In the genomic region with DNA sequence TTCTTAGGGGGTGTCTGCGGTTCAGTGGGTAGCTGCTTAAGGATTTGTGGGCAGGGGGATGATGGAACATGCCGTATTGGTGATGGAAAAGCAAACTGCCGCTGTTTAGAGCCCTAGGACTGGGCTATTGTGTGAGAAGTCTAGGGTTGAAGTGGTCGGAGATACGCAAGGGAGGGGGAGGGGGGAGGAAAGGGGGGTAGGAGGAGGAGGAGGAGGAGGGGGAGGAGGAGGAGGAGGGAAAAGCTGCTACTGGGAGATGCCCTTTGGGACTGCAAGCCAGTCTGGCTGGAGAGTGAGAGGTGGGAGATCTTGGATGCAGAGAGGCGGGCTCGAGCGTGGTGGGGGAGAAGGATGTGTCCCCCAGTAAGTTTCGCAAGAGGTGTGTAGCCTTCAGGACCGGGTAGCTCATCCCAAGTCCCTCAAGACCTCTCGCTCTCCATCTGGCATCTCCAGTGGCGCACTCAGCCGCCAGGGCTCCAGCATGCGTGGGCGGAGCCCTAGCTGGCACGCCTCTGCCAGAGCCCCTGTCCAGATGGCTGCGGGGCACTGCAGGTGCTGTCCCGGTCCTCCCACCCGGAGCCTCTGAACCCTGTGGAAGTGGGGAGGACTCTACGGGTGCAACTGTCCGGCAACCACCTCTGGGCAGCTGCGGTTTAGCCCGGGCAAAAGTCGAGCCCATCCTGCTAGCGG, we compare ENCODE assay signal across 8 mouse cellular contexts. TPM values are rescaled to one million over a fixed set of nuclear protein-coding genes. Genes with fewer than 3 reads are reported as not detected.
DNase-seq lines count a peak whose midpoint lies in the region; ATAC-seq and TF ChIP-seq lines count a peak whose summit lies in the region.

No protein-coding gene starts in this region.

- no peaks in the 10 kb centered on the region for H3K36me3 ChIP-seq in ES-E14 (ENCODE audit: control insufficient read depth, insufficient read depth, low read length, poor library complexity, severe bottlenecking)
- H3K36me3 ChIP-seq in forebrain, embryonic 14.5 days (ENCODE audit: control insufficient read depth, insufficient read depth, low read length), result no peaks in the 10 kb centered on the region
- H3K36me3 ChIP-seq in hindbrain, embryonic 10.5 days, result no peaks in the 10 kb centered on the region

- in situ Hi-C loops in ES-E14 (cut with MboI; ENCODE audit: low sequenced_read_pairs in 2 of 2, unreplicated experiment in 2 of 2), result no loop called here

- H3K27ac ChIP-seq in ES-E14 (ENCODE audit: insufficient read depth, low read depth, low read length, poor library complexity, severe bottlenecking), result no peak overlapping the region
- peak overlapping the region; percentile 99 for H3K27ac ChIP-seq in forebrain, embryonic 14.5 days (ENCODE audit: low read depth, low read length)
- peak overlapping the region; percentile 93 for H3K27ac ChIP-seq in hindbrain, embryonic 10.5 days

- WGBS in forebrain, embryonic 14.5 days, result 0% methylated on average over 25 of the region's 25 CpGs
- 2% methylated on average over 23 of the region's 25 CpGs for WGBS in hindbrain, embryonic 10.5 days

- no peaks in the 10 kb centered on the region for H3K9me3 ChIP-seq in ES-E14 (ENCODE audit: control insufficient read depth, insufficient read depth, low read depth, low read length)
- no peaks in the 10 kb centered on the region for H3K9me3 ChIP-seq in forebrain, embryonic 14.5 days (replicated peaks; ENCODE audit: control insufficient read depth, low read length)
- H3K9me3 ChIP-seq in hindbrain, embryonic 10.5 days, result no peaks in the 10 kb centered on the region

- no peak for DNase-seq in ES-E14 (ENCODE audit: low read depth, low spot score)
- peak; percentile 58 for DNase-seq in cerebellum, adult 11 months
- DNase-seq in forebrain, embryonic 14.5 days (ENCODE audit: low spot score), result peak; percentile 88
- DNase-seq in hindbrain, embryonic 10.5 days (ENCODE audit: low spot score), result peak; percentile 75
- DNase-seq in left cerebral cortex, adult 11 months (ENCODE audit: low spot score), result peak; percentile 56
- DNase-seq in lung, postnatal 36 days, result peak; percentile 29
- DNase-seq in right cerebral cortex, postnatal 14 days, result peak; percentile 60
- DNase-seq in ovary, postnatal 14 days (ENCODE audit: low spot score), result no peak

- peak overlapping the region; percentile 46; the same call in 1 of the 2 replicates for H3K9ac ChIP-seq in ES-E14 (ENCODE audit: insufficient read depth, low read depth, low read length, poor library complexity, severe bottlenecking)
- H3K9ac ChIP-seq in forebrain, embryonic 14.5 days (ENCODE audit: low read length), result peak overlapping the region; percentile 80

- peak; percentile 59 for ATAC-seq in forebrain, embryonic 14.5 days

- no peaks in the 10 kb centered on the region for H3K27me3 ChIP-seq in forebrain, embryonic 14.5 days (replicated peaks; ENCODE audit: control insufficient read depth, insufficient read depth, low read length)
- peaks cover 43% of the 10 kb centered on the region for H3K27me3 ChIP-seq in hindbrain, embryonic 10.5 days (ENCODE audit: insufficient read depth, poor library complexity, severe bottlenecking)

- peaks cover 0 to 5% of the 10 kb centered on the region in 2 experiments; a peak in 2 of 4 replicates for H3K4me1 ChIP-seq in ES-E14 (ENCODE audit: control insufficient read depth in 2 of 2, insufficient read depth in 2 of 2, low read length in 2 of 2, poor library complexity in 1 of 2)
- H3K4me1 ChIP-seq in forebrain, embryonic 14.5 days (ENCODE audit: control insufficient read depth, insufficient read depth, low read length), result peaks cover 19% of the 10 kb centered on the region
- H3K4me1 ChIP-seq in hindbrain, embryonic 10.5 days (replicated peaks), result peaks cover 65% of the 10 kb centered on the region

- peak overlapping the region; percentile 65 for H3K4me2 ChIP-seq in forebrain, embryonic 14.5 days (ENCODE audit: low read length)

- H3K4me3 ChIP-seq in ES-E14 (ENCODE audit: insufficient read depth in 1 of 2, low read depth in 1 of 2, low read length in 2 of 2, poor library complexity in 1 of 2, severe bottlenecking in 1 of 2), result peak overlapping the region; percentile 55 to 69
- peak overlapping the region; percentile 47 for H3K4me3 ChIP-seq in forebrain, embryonic 14.5 days (ENCODE audit: low read depth, low read length)
- H3K4me3 ChIP-seq in hindbrain, embryonic 10.5 days, result peak overlapping the region; percentile 64

TF ChIP-seq in ES-E14, 5 proteins besides CTCF, POLR2A, EP300 and RAD21:
- no peak for TF ChIP-seq HCFC1 (IDR thresholded peaks at IDR 0.05; ENCODE audit: borderline replicate concordance, insufficient read depth, low read length)
- no peak for TF ChIP-seq ZC3H11A (IDR thresholded peaks at IDR 0.05; ENCODE audit: borderline replicate concordance, low read depth, low read length)
- TF ChIP-seq ZNF384 (IDR thresholded peaks at IDR 0.05; ENCODE audit: low read depth, low read length), result no peak
- no peak for TF ChIP-seq MAFK (IDR thresholded peaks at IDR 0.05; ENCODE audit: insufficient read depth, low read depth, low read length)
- no peak for TF ChIP-seq CHD2 (IDR thresholded peaks at IDR 0.05; ENCODE audit: low read depth, low read length)

RNA-seq across cellular contexts. Expression of a gene that starts 18.2 kb away (rescaled TPM):
- total RNA-seq in ES-E14 (2012; rRNA removed), result 3.5 and 5.3 TPM in 2 replicates
- polyA plus RNA-seq in forebrain, embryonic 14.5 days (2014; fragmentation: Nextera tagmentation; extraction: Ambion mirVana), result 7.3 and 9.7 TPM in 2 replicates
- 8.8 and 17.4 TPM in 2 replicates for polyA plus RNA-seq in hindbrain, embryonic 10.5 days (2016; fragmentation: Nextera tagmentation; extraction: Ambion mirVana)

RNA-seq across cellular contexts. Expression of a gene that starts 51.2 kb away (rescaled TPM):
- 97.0 and 121 TPM in 2 replicates for total RNA-seq in ES-E14 (2012; rRNA removed)
- 26.6 and 31.6 TPM in 2 replicates for polyA plus RNA-seq in forebrain, embryonic 14.5 days (2014; fragmentation: Nextera tagmentation; extraction: Ambion mirVana)
- 46.2 and 54.6 TPM in 2 replicates for polyA plus RNA-seq in hindbrain, embryonic 10.5 days (2016; fragmentation: Nextera tagmentation; extraction: Ambion mirVana)

Comparison
In these comparisons a context has a peak if more than half of its experiments do, and no peak if none do; other contexts are left out.
1. DNase-seq: peak in cerebellum, adult 11 months (single experiment), forebrain, embryonic 14.5 days (single experiment), hindbrain, embryonic 10.5 days (single experiment), left cerebral cortex, adult 11 months (single experiment), lung, postnatal 36 days (single experiment) and right cerebral cortex, postnatal 14 days (single experiment); none in ES-E14 (single experiment) and ovary, postnatal 14 days (single experiment).
2. Peak in every context shown above with its lines, with median percentiles within 50 percentile points of each other: H3K4me3 ChIP-seq.